In the genomic region with DNA sequence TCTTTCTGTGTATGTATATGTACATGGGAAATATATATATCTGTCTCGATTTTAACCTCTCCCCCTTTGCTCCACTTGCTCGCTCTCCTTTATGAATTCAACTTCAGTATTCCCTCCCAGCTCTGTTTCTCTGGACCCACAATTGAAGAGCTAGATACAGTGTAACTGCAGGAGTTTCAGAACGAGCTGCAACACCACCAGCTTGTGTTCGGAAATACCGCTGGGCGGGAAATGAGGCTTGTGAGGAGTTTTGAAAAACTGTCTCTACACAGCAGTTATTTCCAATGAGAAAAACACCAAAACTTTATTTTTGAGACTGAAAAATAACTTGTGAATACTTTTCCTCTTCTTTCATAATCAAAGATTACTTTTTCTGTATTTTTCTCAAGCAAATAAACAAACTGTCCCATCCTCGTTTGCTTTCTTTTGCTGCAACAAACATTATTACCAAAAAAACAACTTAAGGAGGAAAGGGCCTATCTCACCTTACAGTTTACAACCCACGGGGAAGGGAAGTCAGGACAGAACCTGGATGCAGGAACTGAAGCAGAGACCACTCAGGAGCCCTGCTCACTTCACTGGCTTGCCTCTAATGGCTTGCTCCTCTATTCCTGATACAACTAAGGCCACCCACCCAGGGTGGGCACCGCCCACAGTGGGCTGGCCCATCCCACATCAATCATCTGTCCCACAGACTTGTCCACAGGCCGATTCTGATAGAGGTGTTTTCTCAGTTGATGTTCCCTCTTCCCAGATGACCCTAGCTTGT, we compare ENCODE assay signal across 9 mouse cellular contexts. TPM values are rescaled to one million over a fixed set of nuclear protein-coding genes. Genes with fewer than 3 reads are reported as not detected.
DNase-seq lines count a peak whose midpoint lies in the region; ATAC-seq lines count a peak whose summit lies in the region.
"Had no signal": no experiment of that assay in that cellular context is flagged by ENCODE, and none has a peak within 500 bp of the region (broad histone marks: within the 10 kb centered on the region; RNA-seq: fewer than 3 reads in every experiment).

No protein-coding gene starts in this region.

- H3K4me2 ChIP-seq in midbrain, embryonic 11.5 days, result no peak overlapping the region
- no peak overlapping the region; the same call in 1 of the 2 replicates for H3K4me2 ChIP-seq in midbrain, embryonic 16.5 days (ENCODE audit: low read length)
- peak overlapping the region; percentile 68 for H3K4me2 ChIP-seq in liver, embryonic 11.5 days

- WGBS in midbrain, embryonic 11.5 days, result 59% methylated on average over 10 of the region's 10 CpGs
- 58% methylated on average over 10 of the region's 10 CpGs for WGBS in midbrain, embryonic 16.5 days
- WGBS in liver, embryonic 11.5 days, result 43% methylated on average over 10 of the region's 10 CpGs

- no peak for ATAC-seq in midbrain, embryonic 11.5 days (ENCODE audit: low FRiP score)
- ATAC-seq in midbrain, embryonic 16.5 days, result no peak
- ATAC-seq in liver, embryonic 11.5 days (replicated peaks; ENCODE audit: low FRiP score), result peak; percentile 50

- H3K36me3 ChIP-seq in midbrain, embryonic 11.5 days (ENCODE audit: control insufficient read depth, insufficient read depth, low read length), result no peaks in the 10 kb centered on the region
- H3K36me3 ChIP-seq in midbrain, embryonic 16.5 days (ENCODE audit: control insufficient read depth, insufficient read depth, low read length), result no peaks in the 10 kb centered on the region
- H3K36me3 ChIP-seq in liver, embryonic 11.5 days (ENCODE audit: control insufficient read depth, insufficient read depth, low read length), result no peaks in the 10 kb centered on the region
- H3K36me3 ChIP-seq: embryonic facial prominence, embryonic 12.5 days had no signal

- no peak overlapping the region for H3K4me3 ChIP-seq in midbrain, embryonic 11.5 days (ENCODE audit: low read depth, low read length)
- no peak overlapping the region for H3K4me3 ChIP-seq in midbrain, embryonic 16.5 days (ENCODE audit: low read depth, low read length)
- H3K4me3 ChIP-seq in liver, embryonic 11.5 days (ENCODE audit: low read depth, low read length), result peak overlapping the region; percentile 91

- H3K9me3 ChIP-seq in midbrain, embryonic 11.5 days (ENCODE audit: control insufficient read depth, low read length), result no peaks in the 10 kb centered on the region
- no peaks in the 10 kb centered on the region for H3K9me3 ChIP-seq in midbrain, embryonic 16.5 days (replicated peaks; ENCODE audit: control insufficient read depth, low read length, poor library complexity, severe bottlenecking)
- H3K9me3 ChIP-seq in liver, embryonic 11.5 days (ENCODE audit: control insufficient read depth, low read length), result no peaks in the 10 kb centered on the region
- H3K9me3 ChIP-seq: embryonic facial prominence, embryonic 12.5 days had no signal

- intact Hi-C loops in gastrocnemius, postnatal 14 days (cut with DNase I; ENCODE audit: low total_unique reads), result no loop called here

- peak; percentile 10 for DNase-seq in adrenal gland, postnatal 14 days
- no peak for DNase-seq in adrenal gland, adult 2 months
- peak; percentile 80 for DNase-seq in midbrain, embryonic 11.5 days (ENCODE audit: low spot score, missing footprints)
- peak; percentile 59 for DNase-seq in liver, embryonic 11.5 days (ENCODE audit: low spot score)
- DNase-seq in testis, postnatal 10 days (ENCODE audit: low spot score), result peak; percentile 50
- DNase-seq in gastrocnemius, postnatal 14 days, result no peak
- DNase-seq in thymus, adult 18-20 months, result no peak

- peaks cover 11% of the 10 kb centered on the region; the same call in 1 of the 2 replicates for H3K4me1 ChIP-seq in midbrain, embryonic 11.5 days (ENCODE audit: control insufficient read depth, insufficient read depth, low read length)
- peaks cover 23% of the 10 kb centered on the region for H3K4me1 ChIP-seq in midbrain, embryonic 16.5 days (ENCODE audit: control insufficient read depth, insufficient read depth, low read length)
- H3K4me1 ChIP-seq in liver, embryonic 11.5 days (replicated peaks; ENCODE audit: control insufficient read depth, insufficient read depth, low read length), result peaks cover 17% of the 10 kb centered on the region

- H3K27ac ChIP-seq in midbrain, embryonic 11.5 days (ENCODE audit: low read depth, low read length), result no peak overlapping the region
- H3K27ac ChIP-seq in midbrain, embryonic 16.5 days (ENCODE audit: low read length), result no peak overlapping the region
- peak overlapping the region; percentile 91; the same call in 1 of the 2 replicates for H3K27ac ChIP-seq in liver, embryonic 11.5 days (ENCODE audit: low read depth, low read length)

- no peak overlapping the region for H3K9ac ChIP-seq in midbrain, embryonic 11.5 days (ENCODE audit: low read length)
- H3K9ac ChIP-seq in midbrain, embryonic 16.5 days (ENCODE audit: low read depth, low read length), result no peak overlapping the region
- H3K9ac ChIP-seq in liver, embryonic 11.5 days (ENCODE audit: low read depth, low read length), result peak overlapping the region; percentile 92

- H3K27me3 ChIP-seq in midbrain, embryonic 11.5 days (ENCODE audit: control insufficient read depth, insufficient read depth, low read length), result no peaks in the 10 kb centered on the region
- H3K27me3 ChIP-seq in midbrain, embryonic 16.5 days (ENCODE audit: control insufficient read depth, insufficient read depth, low read depth, low read length), result no peaks in the 10 kb centered on the region
- no peaks in the 10 kb centered on the region for H3K27me3 ChIP-seq in liver, embryonic 11.5 days (replicated peaks; ENCODE audit: control insufficient read depth, insufficient read depth, low read length)
- H3K27me3 ChIP-seq: embryonic facial prominence, embryonic 12.5 days had no signal

RNA-seq across cellular contexts. Expression of a gene that starts 1.3 kb away (rescaled TPM):
- total RNA-seq in adrenal gland, postnatal 14 days (2021), result 24.3 TPM in 2 replicates
- total RNA-seq in adrenal gland, adult 2 months (2021), result 10 to 100 TPM; 18.5 to 20.0 TPM
- polyA plus RNA-seq in adrenal gland, adult 2 months (2012; rRNA removed), result 6.6 and 6.7 TPM in 2 replicates
- polyA plus RNA-seq in midbrain, embryonic 11.5 days (2014; fragmentation: Nextera tagmentation; extraction: Ambion mirVana), result 31.6 and 38.0 TPM in 2 replicates
- 35.3 and 39.3 TPM in 2 replicates for polyA plus RNA-seq in midbrain, embryonic 16.5 days (2015; fragmentation: Nextera tagmentation; extraction: Ambion mirVana)
- polyA plus RNA-seq in liver, embryonic 11.5 days (2014; fragmentation: Nextera tagmentation; extraction: Ambion mirVana), result 31.2 and 32.2 TPM in 2 replicates
- total RNA-seq in gastrocnemius, postnatal 14 days (2021), result 10 to 100 TPM; 16.6 to 17.2 TPM

Comparison
In these comparisons a context has a peak if more than half of its experiments do, and no peak if none do; other contexts are left out.
1. DNase-seq: peak in adrenal gland, postnatal 14 days (single experiment), midbrain, embryonic 11.5 days (single experiment), liver, embryonic 11.5 days (single experiment) and testis, postnatal 10 days (single experiment); none in adrenal gland, adult 2 months (single experiment), gastrocnemius, postnatal 14 days (single experiment) and thymus, adult 18-20 months (0 of 2).